Mouse (Mus musculus): ENCODE measurements around the gene Agk.

GRCm38 (mm10) chr6:40385682-40386081 is 60.7 kb downstream of the Agk start:
- TF ChIP-seq MYOD1 (IDR thresholded peaks at IDR 0.05; ENCODE audit: control insufficient read depth in 1 of 3, insufficient read length in 2 of 3, low read depth in 2 of 3) (no peak), POLR2A (IDR thresholded peaks at IDR 0.05; ENCODE audit: insufficient read length, low read depth) (no peak), USF1 (IDR thresholded peaks at IDR 0.05; ENCODE audit: low read depth) (no peak), TCF3 (IDR thresholded peaks at IDR 0.05; ENCODE audit: insufficient read length, low read depth) (no peak), CEBPB (IDR thresholded peaks at IDR 0.05; ENCODE audit: insufficient read depth, poor library complexity, severe bottlenecking) (no peak), TCF12 (IDR thresholded peaks at IDR 0.05; ENCODE audit: insufficient read depth, poor library complexity, severe bottlenecking) (no peak), MAX (IDR thresholded peaks at IDR 0.05; ENCODE audit: low read depth) (no peak), E2F4 (IDR thresholded peaks at IDR 0.05; ENCODE audit: insufficient read depth) (no peak), MYOG (IDR thresholded peaks at IDR 0.05; ENCODE audit: control insufficient read depth in 1 of 3, insufficient read depth in 1 of 3, insufficient read length in 2 of 3, low read depth in 2 of 3) (no peak)
